Mouse (Mus musculus) erythroblast, embryonic 14.5 days (primary cell): ENCODE data around the gene Smarcb1.

Source experiments
- GATA1 ChIP-seq: IDR thresholded peaks from 2 replicates; pipeline ENCODE4 v1.6.1; 2012; ENCODE audit warnings: low read length, inconsistent platforms, mixed read lengths
- TAL1 ChIP-seq: IDR thresholded peaks from 3 replicates; pipeline ENCODE4 v1.6.1; 2012; ENCODE audit warnings: low read length, inconsistent platforms, mixed read lengths

GRCm38 (mm10) chr10:75948079-75948478 is 26.7 kb upstream of the Smarcb1 start:
- TF ChIP-seq GATA1 = no peak
- no peak for TF ChIP-seq TAL1
